Mouse (Mus musculus): Measurements from ENCODE around the gene 4921501E09Rik. TPM values are rescaled to one million over a fixed set of nuclear protein-coding genes. Genes with fewer than 3 reads are reported as not detected.
A peak's percentile ranks its signal among the peaks of the same experiment; 100 is the strongest.
"Not testable (repeated sequence)": the region's sequence is repeated elsewhere in the genome, so short reads cannot be mapped to it uniquely, and the experiment has no call there.

4921501E09Rik gene
- polyA plus RNA-seq, 1 experiment = not detected

GRCm38 (mm10) chr17:33063001-33063400 is 4.9 kb downstream of the 4921501E09Rik start:
- H3ac ChIP-seq (ENCODE audit: control insufficient read depth, insufficient read length) = no peak overlapping the region
- no peak for TF ChIP-seq CEBPB (IDR thresholded peaks at IDR 0.05; ENCODE audit: insufficient read depth, poor library complexity, severe bottlenecking)
- no peak for TF ChIP-seq MYOD1 (IDR thresholded peaks at IDR 0.05; ENCODE audit: control insufficient read depth in 1 of 3, insufficient read length in 2 of 3, low read depth in 2 of 3)
- no peak for TF ChIP-seq TCF12 (IDR thresholded peaks at IDR 0.05; ENCODE audit: insufficient read depth, poor library complexity, severe bottlenecking)
- TF ChIP-seq USF1 (IDR thresholded peaks at IDR 0.05; ENCODE audit: low read depth) = no peak
- TF ChIP-seq MAX (IDR thresholded peaks at IDR 0.05; ENCODE audit: low read depth) = no peak
- no peak for TF ChIP-seq E2F4 (IDR thresholded peaks at IDR 0.05; ENCODE audit: insufficient read depth)
- TF ChIP-seq TCF3 (IDR thresholded peaks at IDR 0.05; ENCODE audit: insufficient read length, low read depth) = no peak
- no peak for TF ChIP-seq POLR2A (IDR thresholded peaks at IDR 0.05; ENCODE audit: insufficient read length, low read depth)
- TF ChIP-seq MYOG (IDR thresholded peaks at IDR 0.05; ENCODE audit: control insufficient read depth in 1 of 3, insufficient read depth in 1 of 3, insufficient read length in 2 of 3, low read depth in 2 of 3) = no peak
- H3K27me3 ChIP-seq (ENCODE audit: control insufficient read depth, insufficient read depth, insufficient read length) = peaks cover 7% of the 10 kb centered on the region
- H3K4me3 ChIP-seq = no peak overlapping the region
- H3K36me3 ChIP-seq (ENCODE audit: control insufficient read depth, insufficient read depth) = no peaks in the 10 kb centered on the region
- no peaks in the 10 kb centered on the region for H3K79me2 ChIP-seq (ENCODE audit: control insufficient read depth, insufficient read depth)
- H3K4me2 ChIP-seq (ENCODE audit: low read depth) = no peak overlapping the region

DNA sequence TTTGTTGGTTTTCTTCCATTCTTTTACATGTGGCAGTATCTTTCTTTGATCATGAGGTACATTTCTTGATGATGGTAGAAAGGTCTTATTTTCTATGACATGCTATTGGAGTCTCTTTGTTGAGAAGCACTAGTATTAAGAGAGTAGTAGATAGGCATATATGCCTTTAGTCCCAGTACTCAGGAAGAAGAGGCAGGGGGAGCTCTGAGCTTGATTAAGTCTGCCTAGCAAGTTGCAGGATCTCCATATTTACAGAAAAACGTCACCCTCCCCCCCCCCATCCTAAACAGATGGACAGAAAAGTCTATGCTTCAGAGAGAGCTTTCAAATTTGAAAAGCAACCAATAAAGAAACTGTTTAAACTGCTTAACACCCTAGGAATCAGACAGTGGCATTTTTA is 9.1 kb downstream of the 4921501E09Rik start:
- Histone ChIP-seq H3K4me3 (no peak overlapping the region), H3ac (ENCODE audit: control insufficient read depth, insufficient read length) (no peak overlapping the region), H3K4me2 (ENCODE audit: low read depth) (no peak overlapping the region), H3K27me3 (ENCODE audit: control insufficient read depth, insufficient read depth, insufficient read length) (peaks cover 7% of the 10 kb centered on the region), H3K79me2 (ENCODE audit: control insufficient read depth, insufficient read depth) (no peaks in the 10 kb centered on the region), H3K36me3 (ENCODE audit: control insufficient read depth, insufficient read depth) (no peaks in the 10 kb centered on the region)
- TF ChIP-seq REST (IDR thresholded peaks at IDR 0.05; ENCODE audit: insufficient read depth, insufficient read length) (no peak), POLR2AphosphoS2 (IDR thresholded peaks at IDR 0.05; ENCODE audit: insufficient read length, low read depth) (no peak), TCF12 (IDR thresholded peaks at IDR 0.05; ENCODE audit: insufficient read depth, poor library complexity, severe bottlenecking) (no peak), SRF (IDR thresholded peaks at IDR 0.05; ENCODE audit: control insufficient read depth, insufficient read length, low read depth) (no peak), TCF3 (IDR thresholded peaks at IDR 0.05; ENCODE audit: insufficient read length, low read depth) (no peak), POLR2A (IDR thresholded peaks at IDR 0.05; ENCODE audit: insufficient read length, low read depth) (no peak), MYOG (IDR thresholded peaks at IDR 0.05; ENCODE audit: control insufficient read depth in 1 of 3, insufficient read depth in 1 of 3, insufficient read length in 2 of 3, low read depth in 2 of 3) (no peak), MAX (IDR thresholded peaks at IDR 0.05; ENCODE audit: low read depth) (no peak), CEBPB (IDR thresholded peaks at IDR 0.05; ENCODE audit: insufficient read depth, poor library complexity, severe bottlenecking) (no peak), MYOD1 (IDR thresholded peaks at IDR 0.05; ENCODE audit: control insufficient read depth in 1 of 3, insufficient read length in 2 of 3, low read depth in 2 of 3) (no peak), E2F4 (IDR thresholded peaks at IDR 0.05; ENCODE audit: insufficient read depth) (no peak), USF1 (IDR thresholded peaks at IDR 0.05; ENCODE audit: low read depth) (no peak)

GRCm38 (mm10) chr17:33032900-33033891 is 34.7 kb downstream of the 4921501E09Rik start, which contains the start of gene Zfp763:
Gene Zfp763 (minus strand): TSS chr17:33033402.
- peak within 1 kb of the TSS; percentile 74 for H3K4me3 ChIP-seq
- H3K36me3 ChIP-seq (ENCODE audit: control insufficient read depth, insufficient read depth) = no peaks in the 10 kb centered on the region
- H3K4me2 ChIP-seq (ENCODE audit: low read depth) = peak within 1 kb of the TSS; percentile 79
- peak within 1 kb of the TSS; percentile 37 for H3ac ChIP-seq (ENCODE audit: control insufficient read depth, insufficient read length)
- TF ChIP-seq POLR2A (IDR thresholded peaks at IDR 0.05; ENCODE audit: insufficient read length, low read depth) (peak; percentile 51), TCF12 (IDR thresholded peaks at IDR 0.05; ENCODE audit: insufficient read depth, poor library complexity, severe bottlenecking) (no peak), E2F4 (IDR thresholded peaks at IDR 0.05; ENCODE audit: insufficient read depth) (peak; percentile 77)
- H3K79me2 ChIP-seq (ENCODE audit: control insufficient read depth, insufficient read depth) = peaks cover 21% of the 10 kb centered on the region
- no peaks in the 10 kb centered on the region for H3K27me3 ChIP-seq (ENCODE audit: control insufficient read depth, insufficient read depth, insufficient read length)

GRCm38 (mm10) chr17:33032376-33032775 is 35.5 kb downstream of the 4921501E09Rik start:
- Histone ChIP-seq H3K36me3 (ENCODE audit: control insufficient read depth, insufficient read depth) (no peaks in the 10 kb centered on the region), H3K27me3 (ENCODE audit: control insufficient read depth, insufficient read depth, insufficient read length) (no peaks in the 10 kb centered on the region), H3K79me2 (ENCODE audit: control insufficient read depth, insufficient read depth) (peaks cover 26% of the 10 kb centered on the region), H3ac (ENCODE audit: control insufficient read depth, insufficient read length) (peak overlapping the region; percentile 37), H3K4me2 (ENCODE audit: low read depth) (peak overlapping the region; percentile 79), H3K4me3 (peak overlapping the region; percentile 74)
- TF ChIP-seq POLR2AphosphoS2 (IDR thresholded peaks at IDR 0.05; ENCODE audit: insufficient read length, low read depth) (no peak), SRF (IDR thresholded peaks at IDR 0.05; ENCODE audit: control insufficient read depth, insufficient read length, low read depth) (no peak), POLR2A (IDR thresholded peaks at IDR 0.05; ENCODE audit: insufficient read length, low read depth) (no peak), TCF12 (IDR thresholded peaks at IDR 0.05; ENCODE audit: insufficient read depth, poor library complexity, severe bottlenecking) (no peak), MYOG (IDR thresholded peaks at IDR 0.05; ENCODE audit: control insufficient read depth in 1 of 3, insufficient read depth in 1 of 3, insufficient read length in 2 of 3, low read depth in 2 of 3) (no peak), USF1 (IDR thresholded peaks at IDR 0.05; ENCODE audit: low read depth) (no peak), MAX (IDR thresholded peaks at IDR 0.05; ENCODE audit: low read depth) (no peak), REST (IDR thresholded peaks at IDR 0.05; ENCODE audit: insufficient read depth, insufficient read length) (no peak), E2F4 (IDR thresholded peaks at IDR 0.05; ENCODE audit: insufficient read depth) (no peak), TCF3 (IDR thresholded peaks at IDR 0.05; ENCODE audit: insufficient read length, low read depth) (no peak), MYOD1 (IDR thresholded peaks at IDR 0.05; ENCODE audit: control insufficient read depth in 1 of 3, insufficient read length in 2 of 3, low read depth in 2 of 3) (no peak), CEBPB (IDR thresholded peaks at IDR 0.05; ENCODE audit: insufficient read depth, poor library complexity, severe bottlenecking) (no peak)

- H3K27me3 ChIP-seq (ENCODE audit: control insufficient read depth, insufficient read depth, insufficient read length); H3K79me2 ChIP-seq (ENCODE audit: control insufficient read depth, insufficient read depth); H3ac ChIP-seq (ENCODE audit: control insufficient read depth, insufficient read length); H3K4me2 ChIP-seq (ENCODE audit: low read depth); H3K4me3 ChIP-seq: not testable (repeated sequence)
- peaks cover 39% of the 10 kb centered on the region for H3K36me3 ChIP-seq (ENCODE audit: control insufficient read depth, insufficient read depth)
Observed at GRCm38 (mm10) chr17:33020434-33020833, 47.4 kb downstream of the 4921501E09Rik start.

Data from myocyte (in vitro differentiated cells).